Mouse (Mus musculus) forebrain, postnatal 0 days (tissue): ENCODE measurements around the gene Gm6793. TPM values are rescaled to one million over a fixed set of nuclear protein-coding genes. Genes with fewer than 3 reads are reported as not detected.
A peak's percentile ranks its signal among the peaks of the same experiment; 100 is the strongest.

Experiments
- ATAC-seq: fragments of 200-750 bp; cut with Nextera tagmentation; 2 replicates; pipeline ENCODE4 v1.8.0; 2017; ENCODE audit warnings: mild to moderate bottlenecking, moderate library complexity
- DNase-seq: peaks from one replicate; pipeline ENCODE4 v3.0.0-alpha.2; 2015
- H3K27ac ChIP-seq: fragments of 300-500 bp; sonication (generic); 2 replicates; pipeline ENCODE4 v1.5.1; 2014; ENCODE audit warnings: low read depth, mild to moderate bottlenecking, antibody characterized with exemption, low read length, moderate library complexity, mixed read lengths
- H3K27me3 ChIP-seq: fragments of 300-500 bp; sonication (generic); 2 replicates; pipeline ENCODE4 v1.6.1; 2014; ENCODE audit warnings: mild to moderate bottlenecking, low read length, mixed read lengths; ENCODE audit not compliant: insufficient read depth
- H3K36me3 ChIP-seq: fragments of 300-500 bp; sonication (generic); 2 replicates; pipeline ENCODE4 v1.6.1; 2014; ENCODE audit warnings: mild to moderate bottlenecking, moderate library complexity; ENCODE audit not compliant: insufficient read depth
- H3K4me1 ChIP-seq: fragments of 300-500 bp; sonication (generic); 2 replicates; pipeline ENCODE4 v1.6.1; 2014; ENCODE audit warnings: antibody characterized with exemption; ENCODE audit not compliant: insufficient read depth
- H3K4me2 ChIP-seq: fragments of 300-500 bp; sonication (generic); 2 replicates; pipeline ENCODE4 v1.6.1; 2014; ENCODE audit warnings: low read depth, mild to moderate bottlenecking, moderate library complexity
- H3K4me3 ChIP-seq: fragments of 300-500 bp; sonication (generic); 2 replicates; pipeline ENCODE4 v1.5.1; 2014; ENCODE audit warnings: low read depth, low read length, mixed read lengths
- H3K9ac ChIP-seq: fragments of 300-500 bp; sonication (generic); 2 replicates; pipeline ENCODE4 v1.6.1; 2014; ENCODE audit warnings: mild to moderate bottlenecking
- H3K9me3 ChIP-seq: fragments of 300-500 bp; sonication (generic); 2 replicates; pipeline ENCODE4 v1.6.1; 2016; ENCODE audit warnings: low read length
- CTCF ChIP-seq: sonication (generic); IDR thresholded peaks from 2 replicates; pipeline ENCODE4 v1.5.1; 2016; ENCODE audit warnings: antibody characterized with exemption, control low read depth, low read depth
- WGBS: fragments of 180-500 bp; shearing (Covaris S2); extraction: QIAGEN DNeasy Blood & Tissue Kit; methylation state at CpG from one replicate; pipeline ENCODE4 v1.1.7; 2014; 5-methylcytosine and 5-hydroxymethylcytosine counted together
- polyA plus RNA-seq: library from polyadenylated mRNA; unstranded; fragments of >200 nt; fragmentation: Nextera tagmentation; extraction: Ambion mirVana; gene quantifications from 2 replicates; pipeline ENCODE4 v1.2.1, GENCODE M21; 2015
- total RNA-seq: library from RNA; depleted of rRNA; stranded (reverse); fragments of >200 nt; gene quantifications from 2 replicates; pipeline ENCODE4 v1.2.3, GENCODE M21; 2014; rRNA removed

Gene Gm6793
- total and polyA plus RNA-seq, 2 experiments from 2014 or later, result 0.35 TPM; not detected in 1

- Histone ChIP-seq H3K9ac (no peak overlapping the region), H3K9me3 (no peaks in the 10 kb centered on the region), H3K36me3 (peaks cover 7% of the 10 kb centered on the region; the same call in 1 of the 2 replicates), H3K4me2 (no peak overlapping the region), H3K4me1 (no peaks in the 10 kb centered on the region), H3K27ac (no peak overlapping the region), H3K27me3 (no peaks in the 10 kb centered on the region), H3K4me3 (no peak overlapping the region)
- ATAC-seq, result no peak
- DNase-seq, result no peak
- 95% methylated on average over 12 of the region's 12 CpGs for WGBS
- TF ChIP-seq CTCF, result no peak
These were observed 40.7 kb downstream of the Gm6793 start for GRCm38 (mm10) chr8:111974138-111974537.

DNA sequence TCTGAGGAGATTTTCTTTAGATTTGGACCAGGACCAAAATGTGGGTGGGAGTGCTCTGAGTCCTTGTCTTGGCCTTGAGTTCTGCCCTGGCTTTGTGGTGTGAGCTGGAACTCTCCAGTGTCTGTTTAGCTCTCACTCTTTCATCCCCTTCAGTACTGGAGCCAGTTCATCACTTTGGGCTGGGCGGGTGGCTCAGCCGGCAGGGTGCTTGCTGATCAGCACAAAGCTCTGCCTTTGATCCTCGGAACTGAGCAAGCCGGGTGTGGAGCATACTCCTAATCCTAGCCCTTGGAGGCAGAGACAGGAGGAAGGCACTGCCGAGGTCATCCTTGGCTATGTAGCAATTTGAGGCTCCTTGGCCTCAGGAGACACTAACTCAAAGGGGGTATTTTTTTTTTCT lies 45.8 kb downstream of the Gm6793 start:
- H3K27me3 ChIP-seq, result no peaks in the 10 kb centered on the region
- DNase-seq (no peak), ATAC-seq (no peak)
- H3K9me3 ChIP-seq, result no peaks in the 10 kb centered on the region
- H3K27ac ChIP-seq, result no peak overlapping the region
- 34% methylated on average over 5 of the region's 5 CpGs for WGBS
- H3K4me1 ChIP-seq, result no peaks in the 10 kb centered on the region
- no peak overlapping the region for H3K4me3 ChIP-seq
- H3K9ac ChIP-seq, result no peak overlapping the region
- no peak overlapping the region for H3K4me2 ChIP-seq
- TF ChIP-seq CTCF, result no peak
- H3K36me3 ChIP-seq, result no peaks in the 10 kb centered on the region

- Histone ChIP-seq H3K4me1 (no peaks in the 10 kb centered on the region), H3K9ac (no peak overlapping the region), H3K27me3 (no peaks in the 10 kb centered on the region), H3K4me2 (no peak overlapping the region), H3K36me3 (no peaks in the 10 kb centered on the region), H3K4me3 (no peak overlapping the region), H3K27ac (no peak overlapping the region), H3K9me3 (no peaks in the 10 kb centered on the region)
- no peak for ATAC-seq
- DNase-seq, result no peak
- no peak for TF ChIP-seq CTCF
- 79% methylated on average over 10 of the region's 10 CpGs for WGBS
These were observed 46.3 kb downstream of the Gm6793 start for GRCm38 (mm10) chr8:111968541-111968940.

DNA sequence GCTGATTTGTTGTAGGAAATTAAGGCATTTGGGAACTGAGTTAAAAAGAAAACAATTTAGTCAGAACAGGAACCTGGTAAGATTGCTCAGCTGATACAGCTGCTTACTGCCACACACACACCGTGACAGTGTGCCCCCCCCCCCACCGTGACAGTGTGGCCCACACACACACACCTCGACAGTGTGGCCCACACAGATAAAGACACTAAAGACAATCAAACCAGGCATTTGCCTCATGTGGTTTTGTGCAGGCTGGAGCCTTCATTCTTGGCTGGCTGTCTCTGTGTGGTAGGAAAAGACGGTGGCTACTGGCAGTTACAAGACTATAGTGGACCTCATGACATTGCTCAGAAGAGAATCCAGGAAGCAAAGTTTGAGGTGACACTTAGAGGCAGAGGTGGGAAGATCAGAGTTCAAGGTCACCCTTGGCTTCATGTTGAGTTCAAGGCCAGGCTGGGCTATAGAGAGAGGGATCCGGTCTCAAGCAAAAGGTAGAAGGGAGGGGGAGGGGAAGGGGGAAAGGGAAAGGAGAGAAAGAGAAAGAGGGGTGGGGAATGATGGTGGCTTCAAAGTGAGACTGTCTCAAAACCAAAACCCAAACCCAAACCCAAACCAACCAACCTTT lies 47.5 kb downstream of the Gm6793 start:
- Histone ChIP-seq H3K9me3 (no peaks in the 10 kb centered on the region), H3K4me1 (no peaks in the 10 kb centered on the region), H3K9ac (no peak overlapping the region), H3K4me3 (no peak overlapping the region), H3K27me3 (no peaks in the 10 kb centered on the region), H3K36me3 (no peaks in the 10 kb centered on the region), H3K27ac (no peak overlapping the region), H3K4me2 (no peak overlapping the region)
- no peak for DNase-seq
- WGBS, result 82% methylated on average over 5 of the region's 5 CpGs
- ATAC-seq, result no peak
- no peak for TF ChIP-seq CTCF

- Histone ChIP-seq H3K36me3 (no peaks in the 10 kb centered on the region), H3K27ac (no peak overlapping the region), H3K27me3 (no peaks in the 10 kb centered on the region), H3K9ac (no peak overlapping the region), H3K4me1 (no peaks in the 10 kb centered on the region), H3K9me3 (no peaks in the 10 kb centered on the region), H3K4me3 (no peak overlapping the region), H3K4me2 (no peak overlapping the region)
- no peak for ATAC-seq
- peak; percentile 10 for DNase-seq
- TF ChIP-seq CTCF, result no peak
- 75% methylated on average over 7 of the region's 7 CpGs for WGBS
These were observed 49.8 kb downstream of the Gm6793 start for GRCm38 (mm10) chr8:111964849-111965561.

DNA sequence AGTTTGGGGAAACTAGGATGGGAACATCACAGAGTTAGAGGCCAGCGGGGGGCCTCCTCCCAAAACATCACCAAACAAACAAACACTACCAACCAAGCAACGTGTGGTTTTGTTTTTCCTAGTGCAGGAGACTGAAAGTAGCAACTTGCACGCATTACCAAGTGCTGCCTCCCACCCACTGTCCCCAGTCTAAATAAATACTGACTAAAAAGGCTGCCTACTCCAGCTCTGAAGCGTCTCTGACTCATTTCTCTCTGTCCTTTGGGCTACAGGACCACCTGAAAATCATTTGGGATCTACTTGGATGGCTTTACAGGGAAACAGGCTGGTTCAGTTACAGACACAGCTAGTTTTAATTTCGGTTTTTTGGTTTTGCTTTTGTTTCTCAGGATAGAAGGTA lies 50.5 kb downstream of the Gm6793 start:
- ATAC-seq (no peak), DNase-seq (no peak)
- Histone ChIP-seq H3K27me3 (no peaks in the 10 kb centered on the region), H3K36me3 (no peaks in the 10 kb centered on the region), H3K4me1 (no peaks in the 10 kb centered on the region), H3K9me3 (no peaks in the 10 kb centered on the region), H3K9ac (no peak overlapping the region), H3K27ac (no peak overlapping the region), H3K4me2 (no peak overlapping the region), H3K4me3 (no peak overlapping the region)
- no peak for TF ChIP-seq CTCF
- 72% methylated on average over 5 of the region's 5 CpGs for WGBS

DNA sequence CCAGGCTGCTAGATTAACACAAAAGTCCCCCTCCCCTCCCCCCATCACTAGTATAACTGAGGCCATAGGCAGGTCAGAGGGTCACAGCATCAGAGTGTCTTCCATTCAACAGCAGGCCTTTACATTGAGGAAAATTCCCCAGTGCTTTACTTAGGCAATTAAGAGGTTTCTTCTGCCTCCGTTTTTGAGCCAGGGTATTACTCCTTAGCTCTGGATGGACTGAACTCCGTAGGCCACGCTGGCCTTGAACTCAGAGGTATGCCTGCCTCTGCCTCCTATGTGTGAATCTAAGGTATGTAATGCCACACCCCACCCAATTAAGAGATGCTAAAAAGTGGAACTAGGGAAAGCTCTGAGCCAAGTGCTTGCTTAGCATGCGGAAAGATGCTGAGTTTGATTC lies 51.3 kb downstream of the Gm6793 start:
- H3K4me1 ChIP-seq, result no peaks in the 10 kb centered on the region
- H3K9me3 ChIP-seq, result no peaks in the 10 kb centered on the region
- H3K4me2 ChIP-seq, result no peak overlapping the region
- no peak overlapping the region for H3K4me3 ChIP-seq
- no peaks in the 10 kb centered on the region for H3K36me3 ChIP-seq
- DNase-seq, result no peak
- TF ChIP-seq CTCF, result no peak
- no peak overlapping the region for H3K27ac ChIP-seq
- no peak for ATAC-seq
- H3K9ac ChIP-seq, result no peak overlapping the region
- no peaks in the 10 kb centered on the region for H3K27me3 ChIP-seq
- 84% methylated on average over 4 of the region's 4 CpGs for WGBS

Other genes starting within 250 kb of the Gm6793 start
- 121 and 128 TPM in 2 replicates for gene Cfdp1, start 160.7 kb downstream of the Gm6793 start, total RNA-seq
- gene Cfdp1, start 160.7 kb downstream of the Gm6793 start, polyA plus RNA-seq, result 195 and 214 TPM in 2 replicates
- gene Tmem170, start 138.3 kb downstream of the Gm6793 start, total RNA-seq, result 3.0 and 3.6 TPM in 2 replicates
- 1.5 and 2.0 TPM in 2 replicates for gene Tmem170, start 138.3 kb downstream of the Gm6793 start, polyA plus RNA-seq
- 1.5 and 3.7 TPM in 2 replicates for gene Chst5, start 104.6 kb downstream of the Gm6793 start, total RNA-seq
- gene Chst5, start 104.6 kb downstream of the Gm6793 start, polyA plus RNA-seq, result 1.8 and 2.6 TPM in 2 replicates
- 15.9 and 19.9 TPM in 2 replicates for gene Tmem231, start 81.2 kb downstream of the Gm6793 start, total RNA-seq
- gene Tmem231, start 81.2 kb downstream of the Gm6793 start, polyA plus RNA-seq, result 12.3 and 14.7 TPM in 2 replicates
- 155 and 165 TPM in 2 replicates for gene Gabarapl2, start 74.3 kb downstream of the Gm6793 start, total RNA-seq
- 484 and 489 TPM in 2 replicates for gene Gabarapl2, start 74.3 kb downstream of the Gm6793 start, polyA plus RNA-seq
- gene Adat1, start 22.7 kb downstream of the Gm6793 start, total RNA-seq, result 4.5 TPM in 2 replicates
- gene Adat1, start 22.7 kb downstream of the Gm6793 start, polyA plus RNA-seq, result 3.4 and 4.3 TPM in 2 replicates
- 125 and 136 TPM in 2 replicates for gene Kars, start 3.7 kb downstream of the Gm6793 start, total RNA-seq
- gene Kars, start 3.7 kb downstream of the Gm6793 start, polyA plus RNA-seq, result 160 and 165 TPM in 2 replicates
- gene Terf2ip, start 3.6 kb downstream of the Gm6793 start, total RNA-seq, result 61.0 and 71.2 TPM in 2 replicates
- gene Terf2ip, start 3.6 kb downstream of the Gm6793 start, polyA plus RNA-seq, result 31.6 and 61.5 TPM in 2 replicates